Mouse (Mus musculus): ENCODE results near the gene Mex3a. TPM values are rescaled to one million over a fixed set of nuclear protein-coding genes. Genes with fewer than 3 reads are reported as not detected.
A peak's percentile ranks its signal among the peaks of the same experiment; 100 is the strongest.

Gene Mex3a
- polyA plus RNA-seq, 1 experiment from 2014 or later, result 28.6 TPM

- Histone ChIP-seq H3K27ac (ENCODE audit: low read length) (no peak overlapping the region; the same call in 1 of the 2 replicates), H3K27me3 (ENCODE audit: control insufficient read depth, insufficient read depth, low read depth, low read length) (no peaks in the 10 kb centered on the region), H3K9me3 (replicated peaks; ENCODE audit: control insufficient read depth, low read length, poor library complexity, severe bottlenecking) (no peaks in the 10 kb centered on the region), H3K9ac (ENCODE audit: low read depth, low read length) (0 out of 2 replicates have a peak overlapping the region, but pooled peaks have one; percentile 4), H3K36me3 (ENCODE audit: control insufficient read depth, insufficient read depth, low read length) (no peaks in the 10 kb centered on the region), H3K4me3 (ENCODE audit: low read depth, low read length) (no peak overlapping the region), H3K4me2 (ENCODE audit: low read length) (no peak overlapping the region), H3K4me1 (ENCODE audit: control insufficient read depth, insufficient read depth, low read length) (peaks cover 10% of the 10 kb centered on the region)
- ATAC-seq, result no peak
- 70% methylated on average over 9 of the region's 9 CpGs for WGBS
Observed at GRCm38 (mm10) chr3:88494836-88495628, 37.2 kb upstream of the Mex3a start.

- Histone ChIP-seq H3K27me3 (ENCODE audit: control insufficient read depth, insufficient read depth, low read depth, low read length) (no peaks in the 10 kb centered on the region), H3K9ac (ENCODE audit: low read depth, low read length) (0 out of 2 replicates have a peak overlapping the region, but pooled peaks have one; percentile 20), H3K4me1 (ENCODE audit: control insufficient read depth, insufficient read depth, low read length) (peaks cover 14% of the 10 kb centered on the region), H3K27ac (ENCODE audit: low read length) (no peak overlapping the region; the same call in 1 of the 2 replicates), H3K9me3 (replicated peaks; ENCODE audit: control insufficient read depth, low read length, poor library complexity, severe bottlenecking) (no peaks in the 10 kb centered on the region), H3K36me3 (ENCODE audit: control insufficient read depth, insufficient read depth, low read length) (no peaks in the 10 kb centered on the region), H3K4me2 (ENCODE audit: low read length) (no peak overlapping the region), H3K4me3 (ENCODE audit: low read depth, low read length) (no peak overlapping the region)
- no peak for ATAC-seq
- 81% methylated on average over 10 of the region's 10 CpGs for WGBS
Observed at GRCm38 (mm10) chr3:88495741-88496415, 36.3 kb upstream of the Mex3a start.

GRCm38 (mm10) chr3:88499580-88499979, 32.6 kb upstream of the Mex3a start:
- no peak overlapping the region for H3K27ac ChIP-seq (ENCODE audit: low read length)
- H3K4me3 ChIP-seq (ENCODE audit: low read depth, low read length), result no peak overlapping the region
- no peak overlapping the region for H3K4me2 ChIP-seq (ENCODE audit: low read length)
- no peaks in the 10 kb centered on the region for H3K36me3 ChIP-seq (ENCODE audit: control insufficient read depth, insufficient read depth, low read length)
- no peaks in the 10 kb centered on the region for H3K27me3 ChIP-seq (ENCODE audit: control insufficient read depth, insufficient read depth, low read depth, low read length)
- H3K4me1 ChIP-seq (ENCODE audit: control insufficient read depth, insufficient read depth, low read length), result peaks cover 11% of the 10 kb centered on the region
- no peak for ATAC-seq
- H3K9ac ChIP-seq (ENCODE audit: low read depth, low read length), result no peak overlapping the region
- H3K9me3 ChIP-seq (replicated peaks; ENCODE audit: control insufficient read depth, low read length, poor library complexity, severe bottlenecking), result no peaks in the 10 kb centered on the region
- WGBS, result 77% methylated on average over 4 of the region's 4 CpGs

- 77% methylated on average over 7 of the region's 7 CpGs for WGBS
- no peak overlapping the region for H3K4me2 ChIP-seq (ENCODE audit: low read length)
- H3K4me1 ChIP-seq (ENCODE audit: control insufficient read depth, insufficient read depth, low read length), result peaks cover 11% of the 10 kb centered on the region
- H3K4me3 ChIP-seq (ENCODE audit: low read depth, low read length), result no peak overlapping the region
- no peak overlapping the region for H3K9ac ChIP-seq (ENCODE audit: low read depth, low read length)
- no peak overlapping the region for H3K27ac ChIP-seq (ENCODE audit: low read length)
- no peaks in the 10 kb centered on the region for H3K9me3 ChIP-seq (replicated peaks; ENCODE audit: control insufficient read depth, low read length, poor library complexity, severe bottlenecking)
- H3K36me3 ChIP-seq (ENCODE audit: control insufficient read depth, insufficient read depth, low read length), result no peaks in the 10 kb centered on the region
- ATAC-seq, result no peak
- no peaks in the 10 kb centered on the region for H3K27me3 ChIP-seq (ENCODE audit: control insufficient read depth, insufficient read depth, low read depth, low read length)
Observed at GRCm38 (mm10) chr3:88500087-88500486, 32.1 kb upstream of the Mex3a start.

GRCm38 (mm10) chr3:88500655-88501365, 31.4 kb upstream of the Mex3a start:
- Histone ChIP-seq H3K27me3 (ENCODE audit: control insufficient read depth, insufficient read depth, low read depth, low read length) (no peaks in the 10 kb centered on the region), H3K27ac (ENCODE audit: low read length) (no peak overlapping the region), H3K36me3 (ENCODE audit: control insufficient read depth, insufficient read depth, low read length) (no peaks in the 10 kb centered on the region), H3K4me3 (ENCODE audit: low read depth, low read length) (no peak overlapping the region), H3K4me1 (ENCODE audit: control insufficient read depth, insufficient read depth, low read length) (peaks cover 11% of the 10 kb centered on the region), H3K9me3 (replicated peaks; ENCODE audit: control insufficient read depth, low read length, poor library complexity, severe bottlenecking) (no peaks in the 10 kb centered on the region), H3K4me2 (ENCODE audit: low read length) (peak overlapping the region; percentile 8; the same call in 1 of the 2 replicates), H3K9ac (ENCODE audit: low read depth, low read length) (no peak overlapping the region)
- WGBS, result 51% methylated on average over 4 of the region's 4 CpGs
- ATAC-seq, result no peak

- 52% methylated on average over 6 of the region's 6 CpGs for WGBS
- peak overlapping the region; percentile 71 for H3K4me2 ChIP-seq (ENCODE audit: low read length)
- no peaks in the 10 kb centered on the region for H3K36me3 ChIP-seq (ENCODE audit: control insufficient read depth, insufficient read depth, low read length)
- H3K27ac ChIP-seq (ENCODE audit: low read length), result no peak overlapping the region
- H3K27me3 ChIP-seq (ENCODE audit: control insufficient read depth, insufficient read depth, low read depth, low read length), result no peaks in the 10 kb centered on the region
- no peak for ATAC-seq
- H3K9me3 ChIP-seq (replicated peaks; ENCODE audit: control insufficient read depth, low read length, poor library complexity, severe bottlenecking), result no peaks in the 10 kb centered on the region
- peaks cover 11% of the 10 kb centered on the region for H3K4me1 ChIP-seq (ENCODE audit: control insufficient read depth, insufficient read depth, low read length)
- peak overlapping the region; percentile 57 for H3K4me3 ChIP-seq (ENCODE audit: low read depth, low read length)
- peak overlapping the region; percentile 76 for H3K9ac ChIP-seq (ENCODE audit: low read depth, low read length)
Observed at GRCm38 (mm10) chr3:88501366-88502030, 30.7 kb upstream of the Mex3a start.

GRCm38 (mm10) chr3:88502031-88502571, 30.1 kb upstream of the Mex3a start:
- H3K36me3 ChIP-seq (ENCODE audit: control insufficient read depth, insufficient read depth, low read length), result no peaks in the 10 kb centered on the region
- H3K9ac ChIP-seq (ENCODE audit: low read depth, low read length), result peak overlapping the region; percentile 76
- no peak overlapping the region for H3K27ac ChIP-seq (ENCODE audit: low read length)
- no peaks in the 10 kb centered on the region for H3K27me3 ChIP-seq (ENCODE audit: control insufficient read depth, insufficient read depth, low read depth, low read length)
- H3K4me1 ChIP-seq (ENCODE audit: control insufficient read depth, insufficient read depth, low read length), result peaks cover 11% of the 10 kb centered on the region
- peak; percentile 15; the same call in 1 of the 2 replicates for ATAC-seq
- H3K4me3 ChIP-seq (ENCODE audit: low read depth, low read length), result peak overlapping the region; percentile 57
- H3K4me2 ChIP-seq (ENCODE audit: low read length), result peak overlapping the region; percentile 71
- WGBS, result 13% methylated on average over 11 of the region's 11 CpGs
- H3K9me3 ChIP-seq (replicated peaks; ENCODE audit: control insufficient read depth, low read length, poor library complexity, severe bottlenecking), result no peaks in the 10 kb centered on the region

All from midbrain, embryonic 16.5 days (tissue).